Mouse (Mus musculus) heart, postnatal 25 days (tissue): ENCODE results near the gene 9930111J21Rik1. TPM values are rescaled to one million over a fixed set of nuclear protein-coding genes. Genes with fewer than 3 reads are reported as not detected.
"Not testable (repeated sequence)": the region's sequence is repeated elsewhere in the genome, so short reads cannot be mapped to it uniquely, and the experiment has no call there.

Experiments used
- DNase-seq: peaks from one replicate; pipeline ENCODE4 v3.0.0; 2022; ENCODE audit warnings: low spot score
- intact Hi-C: fragments of 180-260 bp; cut with DNase I; formaldehyde crosslinking; loops from one replicate; pipeline ENCODE4 v1.15.1; 2025
- total RNA-seq, 2 experiments: library from RNA; stranded (reverse); gene quantifications; 2 replicates each; pipeline ENCODE4 v1.2.3; 2021

Gene 9930111J21Rik1
- total RNA-seq, 2 experiments from 2014 or later: 4.4 to 4.6 TPM

GRCm38 (mm10) chr11:48926437-48926836 is 52.8 kb downstream of the 9930111J21Rik1 start:
- DNase-seq, intact Hi-C loops: not testable (repeated sequence)

GRCm38 (mm10) chr11:48923818-48924217 is 55.4 kb downstream of the 9930111J21Rik1 start:
- intact Hi-C loops: loop anchor here (5.0 kb wide), 1 partner anchor 73 kb away; no protein-coding TSS in a partner anchor
- not testable (repeated sequence) for DNase-seq

- DNase-seq: no peak
- intact Hi-C loops: no loop called here
Measured at GRCm38 (mm10) chr11:48918380-48918779, 60.8 kb downstream of the 9930111J21Rik1 start.

GRCm38 (mm10) chr11:48913611-48914010 is 65.6 kb downstream of the 9930111J21Rik1 start:
- DNase-seq: no peak
- intact Hi-C loops: no loop called here

- DNase-seq: no peak
- intact Hi-C loops: no loop called here
Measured at GRCm38 (mm10) chr11:48908459-48908858, 70.7 kb downstream of the 9930111J21Rik1 start.

GRCm38 (mm10) chr11:48902021-48902420 is 77.2 kb downstream of the 9930111J21Rik1 start, which contains the start of gene Gm5431:
Gene Gm5431, minus strand, starts transcription at chr11:48902214.
- no peak for DNase-seq
- intact Hi-C loops: no loop called here

- DNase-seq, intact Hi-C loops: not testable (repeated sequence)
Measured at GRCm38 (mm10) chr11:48901567-48901930, 77.6 kb downstream of the 9930111J21Rik1 start.

GRCm38 (mm10) chr11:48900654-48901566 is 78.3 kb downstream of the 9930111J21Rik1 start:
- intact Hi-C loops, DNase-seq: not testable (repeated sequence)

- intact Hi-C loops: no loop called here
- no peak for DNase-seq
Measured at GRCm38 (mm10) chr11:48898812-48899431, 80.3 kb downstream of the 9930111J21Rik1 start.

Other genes starting within 250 kb of the 9930111J21Rik1 start
- 100 to 1,000 TPM; 397 to 416 TPM for gene Rack1, start 179.1 kb downstream of the 9930111J21Rik1 start, total RNA-seq
- gene Trim41, start 162.0 kb downstream of the 9930111J21Rik1 start, total RNA-seq: 10 to 100 TPM; 17.8 to 20.4 TPM
- 10 to 100 TPM; 15.7 to 23.2 TPM for gene Trim7, start 153.3 kb downstream of the 9930111J21Rik1 start, total RNA-seq
- gene Gm12184, start 152.7 kb downstream of the 9930111J21Rik1 start, total RNA-seq: 1 to 10 TPM; 2.0 to 3.2 TPM
- 1 to 10 TPM; 8.8 to 8.9 TPM for gene Irgm1, start 107.7 kb downstream of the 9930111J21Rik1 start, total RNA-seq
- 1 to 10 TPM in 1 of 2 experiments, under 1 TPM in 1; 0.75 to 1.4 TPM for gene Gm5431, start 77.2 kb downstream of the 9930111J21Rik1 start, total RNA-seq
- 1 to 10 TPM; 2.7 to 3.1 TPM for gene Psme2b, start 33.2 kb downstream of the 9930111J21Rik1 start, total RNA-seq
- not detected for gene Olfr56, start 509 bp downstream of the 9930111J21Rik1 start, total RNA-seq
- under 1 TPM; 0.31 to 0.61 TPM for gene Gm12185, start 12.8 kb upstream of the 9930111J21Rik1 start, total RNA-seq
- 1 to 10 TPM; 1.9 to 2.0 TPM for gene Tgtp1, start 14.8 kb upstream of the 9930111J21Rik1 start, total RNA-seq
- 1 to 10 TPM; 5.6 to 7.0 TPM for gene 9930111J21Rik2, start 71.8 kb upstream of the 9930111J21Rik1 start, total RNA-seq
- 1 to 10 TPM in 1 of 2 experiments, under 1 TPM in 1; 0.55 to 1.7 TPM for gene Tgtp2, start 84.8 kb upstream of the 9930111J21Rik1 start, total RNA-seq
- 1 to 10 TPM; 1.3 to 3.0 TPM for gene Ifi47, start 97.2 kb upstream of the 9930111J21Rik1 start, total RNA-seq
- 1 to 10 TPM; 1.3 to 1.7 TPM for gene Olfr1396, start 135.5 kb upstream of the 9930111J21Rik1 start, total RNA-seq
- not detected for gene Olfr1395, start 162.9 kb upstream of the 9930111J21Rik1 start, total RNA-seq
- gene Olfr1394, start 175.0 kb upstream of the 9930111J21Rik1 start, total RNA-seq: not detected
- gene Btnl9, start 207.8 kb upstream of the 9930111J21Rik1 start, total RNA-seq: 10 to 100 TPM; 25.0 to 35.0 TPM
- gene Zfp62, start 223.9 kb upstream of the 9930111J21Rik1 start, total RNA-seq: 10 to 100 TPM; 21.5 to 29.6 TPM